Mouse (Mus musculus) embryonic fibroblast, embryonic 13.5 days (primary cell): ENCODE data around the gene Hsd17b10.

Experiments used
- CTCF ChIP-seq: IDR thresholded peaks from 2 replicates; pipeline ENCODE4 v1.5.1; 2011; ENCODE audit warnings: mild to moderate bottlenecking, control low read depth, low read length, moderate library complexity, borderline replicate concordance; ENCODE audit not compliant: insufficient read depth
- POLR2A ChIP-seq: IDR thresholded peaks from 2 replicates; pipeline ENCODE4 v1.6.1; 2011; ENCODE audit warnings: low read depth, mild to moderate bottlenecking, control low read depth, low read length, moderate library complexity

- no peak for TF ChIP-seq CTCF
- no peak for TF ChIP-seq POLR2A
These were observed 412 bp upstream of the Hsd17b10 start for GRCm38 (mm10) chrX:152001182-152001684.
